Mouse (Mus musculus) lung, embryonic 15.5 days (tissue): ENCODE results near the gene Acsf3. TPM values are rescaled to one million over a fixed set of nuclear protein-coding genes. Genes with fewer than 3 reads are reported as not detected.

Experiments used
- ATAC-seq: fragments of 200-750 bp; cut with Nextera tagmentation; 2 replicates; pipeline ENCODE4 v1.8.0; 2017; ENCODE audit warnings: moderate number of reproducible peaks, borderline replicate concordance; ENCODE audit not compliant: low FRiP score, low TSS enrichment; ENCODE audit errors: extremely low read depth
- H3K27ac ChIP-seq: fragments of 300-500 bp; sonication (generic); 2 replicates; pipeline ENCODE4 v1.5.1; 2015; ENCODE audit warnings: moderate library complexity, mild to moderate bottlenecking, inconsistent platforms
- H3K27me3 ChIP-seq: fragments of 300-500 bp; sonication (generic); 2 replicates; pipeline ENCODE4 v1.6.1; 2015; ENCODE audit warnings: inconsistent platforms
- H3K36me3 ChIP-seq: fragments of 300-500 bp; sonication (generic); 2 replicates; pipeline ENCODE4 v1.6.1; 2015; ENCODE audit warnings: inconsistent platforms
- H3K4me1 ChIP-seq: fragments of 300-500 bp; sonication (generic); 2 replicates; pipeline ENCODE4 v1.6.1; 2015; ENCODE audit warnings: inconsistent platforms
- H3K4me2 ChIP-seq: fragments of 300-500 bp; sonication (generic); 2 replicates; pipeline ENCODE4 v1.6.1; 2015; ENCODE audit warnings: inconsistent platforms, mild to moderate bottlenecking, moderate library complexity
- H3K4me3 ChIP-seq: fragments of 300-500 bp; sonication (generic); 2 replicates; pipeline ENCODE4 v1.5.1; 2015; ENCODE audit warnings: mild to moderate bottlenecking, inconsistent platforms
- H3K9ac ChIP-seq: fragments of 300-500 bp; sonication (generic); 2 replicates; pipeline ENCODE4 v1.6.1; 2015; ENCODE audit warnings: inconsistent platforms
- H3K9me3 ChIP-seq: fragments of 300-500 bp; sonication (generic); 2 replicates; pipeline ENCODE4 v1.6.1; 2016; ENCODE audit warnings: inconsistent platforms
- WGBS: fragments of 180-500 bp; shearing (Covaris S2); methylation state at CpG from one replicate; pipeline ENCODE4 v1.1.7; 2015; 5-methylcytosine and 5-hydroxymethylcytosine counted together
- polyA plus RNA-seq: library from polyadenylated mRNA; unstranded; fragments of >200 nt; fragmentation: Nextera tagmentation; extraction: Ambion mirVana; gene quantifications from 2 replicates; pipeline ENCODE4 v1.2.1, GENCODE M21; 2015

The Acsf3 gene
- polyA plus RNA-seq, 1 experiment from 2014 or later = 18.6 TPM

DNA sequence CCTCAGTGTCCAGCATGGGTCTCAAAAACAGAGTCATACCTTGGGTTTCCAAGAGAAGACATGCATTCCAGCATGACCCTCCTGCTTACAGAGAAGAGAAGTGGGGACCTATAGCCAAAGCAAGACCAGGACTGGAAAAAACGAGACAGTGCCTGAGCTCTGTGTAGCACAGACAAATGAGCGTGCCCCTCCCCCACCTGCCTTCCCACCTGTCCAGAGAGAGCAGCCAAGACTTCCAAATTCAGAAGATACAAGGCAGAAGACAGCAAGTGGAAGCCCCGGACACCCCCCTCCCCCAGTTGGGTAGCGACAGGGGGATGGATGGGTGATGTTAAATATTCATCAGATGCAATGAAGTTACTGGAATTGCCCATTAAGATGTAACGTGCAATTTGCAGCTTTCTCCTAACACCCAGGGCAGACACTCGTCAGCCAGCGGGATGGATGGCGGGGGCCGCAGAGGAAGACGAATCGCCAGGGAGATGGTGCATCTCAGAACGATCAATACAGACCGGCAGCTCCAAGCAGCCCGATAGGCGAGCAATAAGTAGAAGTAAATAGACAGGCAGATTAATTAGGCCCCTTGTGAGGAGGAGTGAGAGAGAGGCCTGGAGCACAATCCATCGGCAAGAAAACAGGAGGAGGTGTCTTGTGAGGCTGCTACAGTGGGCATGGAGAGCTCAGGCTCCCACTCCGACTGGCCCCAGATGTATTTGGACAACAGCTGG is 30.1 kb upstream of the Acsf3 start:
- no peak for ATAC-seq
- Histone ChIP-seq H3K4me1 (no peaks in the 10 kb centered on the region), H3K4me3 (no peak overlapping the region), H3K9me3 (no peaks in the 10 kb centered on the region), H3K36me3 (no peaks in the 10 kb centered on the region), H3K4me2 (no peak overlapping the region), H3K27ac (no peak overlapping the region), H3K9ac (no peak overlapping the region), H3K27me3 (peaks cover 71% of the 10 kb centered on the region)
- WGBS = 25% methylated on average over 17 of the region's 17 CpGs

DNA sequence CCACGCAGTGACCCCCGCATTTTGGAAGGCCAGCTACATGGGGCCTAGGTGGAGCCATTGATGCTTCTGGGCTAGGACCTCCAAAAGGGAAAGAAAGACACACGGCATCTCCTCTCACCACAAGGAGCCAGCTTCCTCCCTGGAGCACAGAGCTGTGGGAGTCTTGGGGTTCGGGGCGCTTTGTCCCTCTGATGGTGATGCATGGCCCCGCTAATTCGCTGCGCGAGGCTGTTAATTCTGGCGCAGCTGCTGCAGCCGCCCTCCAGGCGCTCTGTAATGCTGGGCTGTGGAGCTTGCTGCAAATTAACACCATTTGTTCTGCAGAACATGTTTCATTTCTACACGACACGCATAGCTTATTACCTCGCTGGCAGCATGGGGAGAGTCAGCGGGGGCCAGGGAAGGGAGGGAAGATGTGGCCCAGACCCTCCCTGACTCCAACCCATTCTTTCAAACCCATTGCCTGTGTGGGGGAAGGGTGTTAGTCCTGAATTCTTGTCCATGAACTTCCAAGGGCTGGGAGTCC is 29.5 kb upstream of the Acsf3 start:
- WGBS = 13% methylated on average over 16 of the region's 16 CpGs
- Histone ChIP-seq H3K9ac (no peak overlapping the region), H3K4me2 (no peak overlapping the region), H3K27me3 (peaks cover 70% of the 10 kb centered on the region), H3K4me3 (no peak overlapping the region), H3K27ac (no peak overlapping the region), H3K36me3 (no peaks in the 10 kb centered on the region), H3K4me1 (no peaks in the 10 kb centered on the region), H3K9me3 (no peaks in the 10 kb centered on the region)
- no peak for ATAC-seq

- H3K9me3 ChIP-seq = no peaks in the 10 kb centered on the region
- ATAC-seq = no peak
- H3K27ac ChIP-seq = no peak overlapping the region
- H3K9ac ChIP-seq = no peak overlapping the region
- peaks cover 64% of the 10 kb centered on the region for H3K27me3 ChIP-seq
- no peaks in the 10 kb centered on the region for H3K4me1 ChIP-seq
- WGBS = 51% methylated on average over 7 of the region's 7 CpGs
- no peak overlapping the region for H3K4me2 ChIP-seq
- H3K4me3 ChIP-seq = no peak overlapping the region
- no peaks in the 10 kb centered on the region for H3K36me3 ChIP-seq
Measured at GRCm38 (mm10) chr8:122746439-122746838, 28.8 kb upstream of the Acsf3 start.

GRCm38 (mm10) chr8:122747825-122748224 is 27.5 kb upstream of the Acsf3 start:
- Histone ChIP-seq H3K27ac (no peak overlapping the region), H3K27me3 (peaks cover 50% of the 10 kb centered on the region)
- ATAC-seq = no peak

DNA sequence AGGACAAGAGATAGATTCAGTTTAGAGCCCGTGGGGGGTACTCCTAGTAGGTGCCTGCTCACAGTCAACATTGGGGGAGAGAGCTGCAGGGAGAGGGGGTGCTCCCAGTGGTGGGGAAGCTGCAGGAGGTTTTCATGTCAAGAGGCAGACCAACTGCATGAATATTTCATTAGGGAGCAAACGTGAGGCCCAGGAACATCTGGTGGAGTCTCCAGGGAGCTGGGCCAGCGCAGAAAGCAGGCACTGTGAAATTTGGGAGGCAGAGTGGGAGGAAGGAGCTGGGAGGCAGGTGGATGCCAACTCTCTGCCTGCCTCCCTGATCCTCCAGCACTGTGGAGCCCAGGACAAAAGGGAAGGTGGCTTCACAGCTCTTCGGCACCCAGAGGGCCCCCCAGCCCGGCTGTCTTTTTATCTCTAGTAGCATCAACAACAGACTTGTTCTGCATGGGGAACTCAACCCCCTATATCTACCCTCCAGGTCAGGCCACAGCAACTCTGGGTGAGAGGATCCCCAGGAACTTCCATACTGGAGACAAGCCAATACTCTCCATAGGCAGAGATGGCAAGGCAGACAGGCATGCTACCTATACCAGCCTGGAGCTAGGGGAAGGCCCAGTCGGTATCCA is 25.8 kb upstream of the Acsf3 start:
- peaks cover 34% of the 10 kb centered on the region for H3K27me3 ChIP-seq

More at GRCm38 (mm10) chr8:122747825-122748224, 27.5 kb upstream of the Acsf3 start:
- Histone ChIP-seq H3K9me3 (no peaks in the 10 kb centered on the region), H3K4me3 (no peak overlapping the region), H3K4me1 (no peaks in the 10 kb centered on the region), H3K9ac (no peak overlapping the region), H3K4me2 (no peak overlapping the region), H3K36me3 (no peaks in the 10 kb centered on the region)
- WGBS = 87% methylated on average over 1 of the region's 1 CpGs

DNA sequence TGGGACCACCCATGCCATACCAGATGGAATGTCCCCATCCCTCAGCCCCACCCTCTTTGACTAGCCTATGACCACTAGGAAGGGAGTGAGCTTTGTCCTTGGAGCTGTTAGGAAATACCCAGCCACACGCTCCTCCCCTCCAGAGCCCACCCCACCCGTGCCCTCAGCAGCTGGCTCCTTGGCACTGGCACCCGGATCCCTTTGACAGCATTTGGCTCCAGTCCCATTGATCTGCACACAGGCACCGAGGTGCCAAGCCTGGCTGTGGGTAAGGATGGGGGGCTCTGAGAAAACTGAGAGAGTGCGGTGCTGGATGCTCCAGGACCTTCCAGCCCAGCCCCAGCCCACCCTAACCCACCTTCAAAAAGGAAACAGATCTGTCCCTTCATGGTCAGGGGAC is 23.9 kb upstream of the Acsf3 start:
- Histone ChIP-seq H3K4me3 (no peak overlapping the region), H3K36me3 (no peaks in the 10 kb centered on the region), H3K27me3 (peaks cover 15% of the 10 kb centered on the region), H3K27ac (no peak overlapping the region), H3K4me2 (no peak overlapping the region), H3K4me1 (no peaks in the 10 kb centered on the region), H3K9ac (no peak overlapping the region), H3K9me3 (no peaks in the 10 kb centered on the region)
- WGBS = 48% methylated on average over 5 of the region's 5 CpGs
- peak; percentile 44 for ATAC-seq

More for the DNA sequence above, 25.8 kb upstream of the Acsf3 start:
- no peak for ATAC-seq
- H3K9me3 ChIP-seq = no peaks in the 10 kb centered on the region
- H3K36me3 ChIP-seq = no peaks in the 10 kb centered on the region
- H3K4me3 ChIP-seq = no peak overlapping the region
- no peak overlapping the region for H3K9ac ChIP-seq
- no peak overlapping the region for H3K27ac ChIP-seq
- WGBS = 48% methylated on average over 6 of the region's 6 CpGs
- H3K4me1 ChIP-seq = no peaks in the 10 kb centered on the region
- H3K4me2 ChIP-seq = no peak overlapping the region

- H3K4me2 ChIP-seq = no peak overlapping the region
- no peaks in the 10 kb centered on the region for H3K4me1 ChIP-seq
- H3K27ac ChIP-seq = no peak overlapping the region
- H3K4me3 ChIP-seq = no peak overlapping the region
- no peaks in the 10 kb centered on the region for H3K9me3 ChIP-seq
- no peak for ATAC-seq
- H3K9ac ChIP-seq = no peak overlapping the region
- 79% methylated on average over 29 of the region's 29 CpGs for WGBS
- H3K27me3 ChIP-seq = peaks cover 10% of the 10 kb centered on the region
- no peaks in the 10 kb centered on the region for H3K36me3 ChIP-seq
Measured at GRCm38 (mm10) chr8:122752111-122752721, 23.1 kb upstream of the Acsf3 start.

- H3K4me3 ChIP-seq = no peak overlapping the region
- H3K27ac ChIP-seq = no peak overlapping the region
- peaks cover 10% of the 10 kb centered on the region; the same call in 1 of the 2 replicates for H3K4me1 ChIP-seq
- no peak for ATAC-seq
- no peak overlapping the region for H3K4me2 ChIP-seq
- H3K36me3 ChIP-seq = no peaks in the 10 kb centered on the region
- H3K9me3 ChIP-seq = no peaks in the 10 kb centered on the region
- no peak overlapping the region for H3K9ac ChIP-seq
- H3K27me3 ChIP-seq = peaks cover 10% of the 10 kb centered on the region; the same call in 1 of the 2 replicates
Measured at GRCm38 (mm10) chr8:122758597-122758996, 16.7 kb upstream of the Acsf3 start.

- no peak for ATAC-seq
- no peaks in the 10 kb centered on the region for H3K9me3 ChIP-seq
- WGBS = 61% methylated on average over 7 of the region's 7 CpGs
- H3K4me1 ChIP-seq = peaks cover 10% of the 10 kb centered on the region; the same call in 1 of the 2 replicates
- H3K27me3 ChIP-seq = peaks cover 10% of the 10 kb centered on the region; the same call in 1 of the 2 replicates
- H3K9ac ChIP-seq = no peak overlapping the region
- H3K4me3 ChIP-seq = no peak overlapping the region
- no peaks in the 10 kb centered on the region for H3K36me3 ChIP-seq
- no peak overlapping the region for H3K4me2 ChIP-seq
- no peak overlapping the region for H3K27ac ChIP-seq
Measured at GRCm38 (mm10) chr8:122760116-122760515, 15.2 kb upstream of the Acsf3 start.

- Histone ChIP-seq H3K36me3 (no peaks in the 10 kb centered on the region), H3K9me3 (no peaks in the 10 kb centered on the region), H3K4me3 (no peak overlapping the region), H3K27ac (no peak overlapping the region), H3K9ac (no peak overlapping the region), H3K4me2 (no peak overlapping the region), H3K27me3 (peaks cover 10% of the 10 kb centered on the region; the same call in 1 of the 2 replicates), H3K4me1 (peaks cover 10% of the 10 kb centered on the region; the same call in 1 of the 2 replicates)
- WGBS = 52% methylated on average over 6 of the region's 6 CpGs
- no peak for ATAC-seq
Measured at GRCm38 (mm10) chr8:122761109-122761508, 14.2 kb upstream of the Acsf3 start.

GRCm38 (mm10) chr8:122762731-122763266 is 12.5 kb upstream of the Acsf3 start:
- 50% methylated on average over 12 of the region's 12 CpGs for WGBS
- Histone ChIP-seq H3K4me3 (no peak overlapping the region), H3K4me2 (no peak overlapping the region), H3K4me1 (peaks cover 10% of the 10 kb centered on the region; the same call in 1 of the 2 replicates), H3K9ac (no peak overlapping the region), H3K9me3 (no peaks in the 10 kb centered on the region), H3K36me3 (no peaks in the 10 kb centered on the region), H3K27ac (no peak overlapping the region), H3K27me3 (peaks cover 7% of the 10 kb centered on the region; the same call in 1 of the 2 replicates)
- no peak for ATAC-seq
